Comparison of ENCODE assay signal across 37 mouse cellular contexts in genomic region chr15:101990946-101991345, GRCm38 (mm10). TPM values are rescaled to one million over a fixed set of nuclear protein-coding genes. Genes with fewer than 3 reads are reported as not detected.
"Had no signal": no experiment of that assay in that cellular context is flagged by ENCODE, and none has a peak within 500 bp of the region (broad histone marks: within the 10 kb centered on the region; RNA-seq: fewer than 3 reads in every experiment).

No protein-coding gene starts in this region.

- H3K27me3 ChIP-seq: heart, embryonic 13.5 days; limb, embryonic 15.5 days; liver, embryonic 12.5 days had no signal

- H3K9me3 ChIP-seq: heart, embryonic 15.5 days; hindbrain, embryonic 13.5 days; hindbrain, embryonic 15.5 days; limb, embryonic 15.5 days; liver, embryonic 12.5 days had no signal

- ATAC-seq: hindbrain, postnatal 0 days; liver, embryonic 12.5 days had no signal

- H3K27ac ChIP-seq: heart, adult 2 months; heart, embryonic 13.5 days; heart, embryonic 15.5 days; hindbrain, embryonic 13.5 days; hindbrain, embryonic 15.5 days; hindbrain, postnatal 0 days; kidney, postnatal 0 days; limb, embryonic 13.5 days; limb, embryonic 15.5 days; liver, embryonic 12.5 days had no signal

- DNase-seq: gastrocnemius, postnatal 14 days; gastrocnemius, postnatal 36 days; heart, adult 11 months; heart, adult 2 months; heart, postnatal 14 days; heart, postnatal 36 days; kidney, adult 18-20 months; kidney, adult 8-10 months; kidney, postnatal 14 days; kidney, postnatal 36 days; layer of hippocampus, adult 9-11 months; layer of hippocampus, postnatal 36 days; left cerebral cortex, postnatal 4 days had no signal

- H3K4me3 ChIP-seq: heart, adult 2 months; heart, embryonic 13.5 days; heart, embryonic 15.5 days; hindbrain, embryonic 13.5 days; hindbrain, embryonic 15.5 days; limb, embryonic 13.5 days; limb, embryonic 15.5 days; liver, embryonic 12.5 days had no signal

- H3K9ac ChIP-seq: heart, embryonic 13.5 days; heart, embryonic 15.5 days; hindbrain, embryonic 13.5 days; hindbrain, embryonic 15.5 days; limb, embryonic 13.5 days; limb, embryonic 15.5 days; liver, embryonic 12.5 days had no signal

- H3K4me1 ChIP-seq: hindbrain, embryonic 15.5 days had no signal

- H3K4me2 ChIP-seq: heart, embryonic 11.5 days; heart, embryonic 13.5 days; heart, embryonic 15.5 days; hindbrain, embryonic 13.5 days; hindbrain, embryonic 15.5 days; limb, embryonic 13.5 days; limb, embryonic 15.5 days; liver, embryonic 12.5 days had no signal

- H3K36me3 ChIP-seq: heart, embryonic 13.5 days; heart, embryonic 15.5 days; hindbrain, embryonic 13.5 days; hindbrain, embryonic 15.5 days; limb, embryonic 13.5 days; limb, embryonic 15.5 days had no signal

RNA-seq across cellular contexts. Expression of gene Krt8, which starts 13.3 kb away (rescaled TPM):
- total RNA-seq: left cerebral cortex, adult 18-20 months; left cerebral cortex, postnatal 10 days had no signal

RNA-seq across cellular contexts. Expression of gene Krt78, which starts 36.9 kb away (rescaled TPM):
- total RNA-seq: gastrocnemius, adult 18-20 months; gastrocnemius, adult 8-10 months; gastrocnemius, postnatal 14 days; gastrocnemius, postnatal 36 days; heart, postnatal 14 days; heart, postnatal 36 days; hematopoietic stem cell, adult 5-6 weeks; hindbrain, postnatal 0 days; layer of hippocampus, adult 8-10 months; layer of hippocampus, postnatal 14 days; layer of hippocampus, postnatal 36 days; left cerebral cortex, adult 18-20 months; left cerebral cortex, adult 8-10 months; left cerebral cortex, postnatal 25 days; left cerebral cortex, postnatal 4 days; liver, adult 2 months had no signal
- polyA plus RNA-seq: heart, adult 2 months; heart, embryonic 11.5 days; heart, embryonic 13.5 days; heart, postnatal 0 days; hindbrain, embryonic 11.5 days; hindbrain, embryonic 13.5 days; hindbrain, embryonic 15.5 days; hindbrain, postnatal 0 days; kidney, embryonic 14.5 days; limb, embryonic 11.5 days; limb, embryonic 13.5 days; liver, adult 2 months; liver, embryonic 12.5 days had no signal

RNA-seq across cellular contexts. Expression of gene Krt79, which starts 50.8 kb away (rescaled TPM):
- total RNA-seq: gastrocnemius, adult 8-10 months; gastrocnemius, postnatal 14 days; heart, postnatal 36 days; hematopoietic stem cell, adult 5-6 weeks; layer of hippocampus, postnatal 36 days; left cerebral cortex, adult 18-20 months; left cerebral cortex, adult 8-10 months; left cerebral cortex, postnatal 10 days; left cerebral cortex, postnatal 25 days had no signal
- polyA plus RNA-seq: hindbrain, embryonic 11.5 days; limb, embryonic 11.5 days; liver, embryonic 12.5 days had no signal
